ENCODE assay signal across 8 mouse cellular contexts in genomic region chr2:131827999-131828975, GRCm38 (mm10). TPM values are rescaled to one million over a fixed set of nuclear protein-coding genes. Genes with fewer than 3 reads are reported as not detected.
DNase-seq lines count a peak whose midpoint lies in the region; ATAC-seq lines count a peak whose summit lies in the region.

No protein-coding gene starts in this region.

- intact Hi-C loops in left cerebral cortex, postnatal 4 days (cut with DNase I), result loop anchor here (5.0 kb wide), 1 partner anchor 109 kb away; no protein-coding TSS in a partner anchor

- DNase-seq in urinary bladder, adult 18-20 months (ENCODE audit: low spot score in 2 of 2), result peak; percentile 5 to 22
- no peak for DNase-seq in urinary bladder, adult 2 months (ENCODE audit: low spot score)
- peak; percentile 88 for DNase-seq in hindbrain, embryonic 14.5 days (ENCODE audit: low spot score)
- DNase-seq in left cerebral cortex, postnatal 4 days, result peak; percentile 50
- peak; percentile 54 for DNase-seq in telencephalon, adult 2 months (ENCODE audit: low read depth, low spot score)

- no peaks in the 10 kb centered on the region for H3K36me3 ChIP-seq in forebrain, embryonic 15.5 days
- H3K36me3 ChIP-seq in hindbrain, embryonic 14.5 days (replicated peaks; ENCODE audit: control insufficient read depth, insufficient read depth), result no peaks in the 10 kb centered on the region
- no peaks in the 10 kb centered on the region for H3K36me3 ChIP-seq in midbrain, embryonic 15.5 days (replicated peaks)

- H3K27ac ChIP-seq in forebrain, embryonic 15.5 days (replicated peaks), result peak overlapping the region; percentile 42
- H3K27ac ChIP-seq in hindbrain, embryonic 14.5 days, result peak overlapping the region; percentile 22; the same call in 1 of the 2 replicates
- H3K27ac ChIP-seq in midbrain, embryonic 15.5 days, result no peak overlapping the region

- H3K4me1 ChIP-seq in forebrain, embryonic 15.5 days, result peaks cover 9% of the 10 kb centered on the region
- 0 out of 2 replicates have a peak, but pooled peaks cover 4% of the 10 kb centered on the region for H3K4me1 ChIP-seq in hindbrain, embryonic 14.5 days (replicated peaks; ENCODE audit: control insufficient read depth, insufficient read depth, low read length)
- H3K4me1 ChIP-seq in midbrain, embryonic 15.5 days, result no peaks in the 10 kb centered on the region; the same call in 1 of the 2 replicates

- H3K4me3 ChIP-seq in forebrain, embryonic 15.5 days, result 0 out of 2 replicates have a peak overlapping the region, but pooled peaks have one; percentile 4
- no peak overlapping the region for H3K4me3 ChIP-seq in hindbrain, embryonic 14.5 days (replicated peaks; ENCODE audit: low read length)
- peak overlapping the region; percentile 10; the same call in 1 of the 2 replicates for H3K4me3 ChIP-seq in midbrain, embryonic 15.5 days

- H3K9me3 ChIP-seq in forebrain, embryonic 15.5 days, result no peaks in the 10 kb centered on the region
- H3K9me3 ChIP-seq in hindbrain, embryonic 14.5 days (ENCODE audit: control insufficient read depth, low read length), result peaks cover 4% of the 10 kb centered on the region
- no peaks in the 10 kb centered on the region for H3K9me3 ChIP-seq in midbrain, embryonic 15.5 days

- H3K9ac ChIP-seq in forebrain, embryonic 15.5 days (replicated peaks), result no peak overlapping the region
- H3K9ac ChIP-seq in hindbrain, embryonic 14.5 days, result no peak overlapping the region
- no peak overlapping the region for H3K9ac ChIP-seq in midbrain, embryonic 15.5 days

- no peaks in the 10 kb centered on the region for H3K27me3 ChIP-seq in forebrain, embryonic 15.5 days
- H3K27me3 ChIP-seq in hindbrain, embryonic 14.5 days (ENCODE audit: control insufficient read depth, insufficient read depth, low read length), result no peaks in the 10 kb centered on the region
- H3K27me3 ChIP-seq in midbrain, embryonic 15.5 days (replicated peaks), result no peaks in the 10 kb centered on the region

- peak overlapping the region; percentile 32 for H3K4me2 ChIP-seq in forebrain, embryonic 15.5 days (replicated peaks)
- peak overlapping the region; percentile 34 for H3K4me2 ChIP-seq in hindbrain, embryonic 14.5 days (replicated peaks)
- H3K4me2 ChIP-seq in midbrain, embryonic 15.5 days, result peak overlapping the region; percentile 38

- 31% methylated on average over 18 of the region's 18 CpGs for WGBS in forebrain, embryonic 15.5 days
- WGBS in hindbrain, embryonic 14.5 days, result 41% methylated on average over 18 of the region's 18 CpGs
- 38% methylated on average over 18 of the region's 18 CpGs for WGBS in midbrain, embryonic 15.5 days

- ATAC-seq in cerebellum, adult (ENCODE audit: insufficient number of reproducible peaks, low FRiP score, low TSS enrichment), result peak; percentile 52
- peak; percentile 73 for ATAC-seq in forebrain, embryonic 15.5 days (replicated peaks)
- ATAC-seq in hindbrain, embryonic 14.5 days (ENCODE audit: low FRiP score), result peak; percentile 64; the same call in 1 of the 2 replicates
- ATAC-seq in midbrain, embryonic 15.5 days (replicated peaks), result peak; percentile 69

RNA-seq across cellular contexts. Expression of gene Erv3, which starts 31.3 kb away (rescaled TPM):
- 0.33 and 0.37 TPM in 2 replicates for polyA plus RNA-seq in urinary bladder, adult 2 months (2012; rRNA removed)
- polyA plus RNA-seq in forebrain, embryonic 15.5 days (2015; fragmentation: Nextera tagmentation; extraction: Ambion mirVana), result not detected in 2 replicates
- 0.07 TPM in 1 of 2 replicates, not detected in the other for polyA plus RNA-seq in hindbrain, embryonic 14.5 days (2014; fragmentation: Nextera tagmentation; extraction: Ambion mirVana)
- not detected for total RNA-seq in left cerebral cortex, postnatal 4 days (2021)
- not detected in 2 replicates for polyA plus RNA-seq in midbrain, embryonic 15.5 days (2015; fragmentation: Nextera tagmentation; extraction: Ambion mirVana)
